Mouse (Mus musculus) brain, adult 2 months (tissue): ENCODE measurements around the gene Tex9.
A peak's percentile ranks its signal among the peaks of the same experiment; 100 is the strongest.

Source experiments
- DNase-seq: peaks from one replicate; pipeline ENCODE4 v3.0.0; 2011; ENCODE audit warnings: low read depth, low spot score

Tex9 gene

DNA sequence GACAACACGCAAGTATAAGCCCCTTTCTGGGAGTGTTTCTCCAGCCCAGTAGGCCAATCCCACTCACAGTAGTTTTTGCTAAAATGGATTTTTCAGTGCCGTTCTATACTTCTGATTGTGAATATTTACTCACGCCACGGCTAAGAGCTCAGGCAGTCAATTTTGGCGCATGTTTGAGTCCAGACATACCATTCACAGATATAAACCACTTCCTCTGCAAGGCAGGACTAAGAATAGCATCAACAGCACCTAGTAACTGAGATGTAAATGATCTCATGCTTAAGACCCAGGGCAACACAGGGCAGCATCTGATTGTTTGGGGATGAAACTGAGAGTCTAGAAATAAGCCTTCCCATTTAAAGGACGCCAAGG, at the start of gene Tex9:
Gene Tex9 (minus strand): TSS at position 19 of the 372 bp plus-strand sequence.
- peak; percentile 48 for DNase-seq

- DNase-seq: no peak
Observed at GRCm38 (mm10) chr9:72537086-72537485, 45.1 kb upstream of the Tex9 start.

DNA sequence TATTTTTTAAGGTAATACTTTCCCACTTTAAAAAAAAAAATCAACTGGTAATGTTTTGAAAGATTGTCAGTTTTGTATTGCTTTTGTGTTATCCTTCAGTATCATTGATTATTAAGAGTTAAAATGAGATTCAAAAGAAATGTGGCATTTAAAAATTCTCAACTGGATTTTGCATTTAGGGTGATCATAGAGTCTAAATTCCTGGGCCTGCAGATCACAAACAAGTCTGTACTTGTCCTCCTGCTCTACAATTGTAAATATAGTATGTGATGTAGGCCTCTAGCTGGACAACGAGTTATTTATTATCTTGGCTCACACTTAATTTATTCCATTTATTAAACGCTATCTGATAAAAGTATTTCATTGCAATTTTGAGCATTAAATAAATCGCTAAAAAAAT, 43.4 kb upstream of the Tex9 start:
- DNase-seq: no peak

DNA sequence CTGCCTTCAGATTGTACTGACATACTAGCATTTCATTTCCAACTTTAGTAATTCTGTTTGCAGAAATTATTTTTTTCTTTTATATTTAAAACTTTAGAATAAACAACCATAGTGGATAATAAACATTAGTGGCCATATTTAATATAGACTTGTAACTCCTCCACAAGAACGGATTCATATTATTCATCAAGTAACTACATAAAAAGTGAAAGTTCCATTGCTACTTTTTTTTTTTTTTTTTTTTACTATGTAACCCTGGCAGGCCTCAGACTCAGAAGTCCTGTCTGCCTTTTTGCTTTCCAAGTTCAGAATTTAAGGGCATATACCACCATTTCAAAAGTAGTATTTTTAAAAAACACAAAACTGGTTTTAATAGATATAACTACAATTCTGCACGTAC, 43.0 kb upstream of the Tex9 start:
- DNase-seq: no peak

GRCm38 (mm10) chr9:72533089-72533415, 41.0 kb upstream of the Tex9 start:
- DNase-seq: no peak

DNA sequence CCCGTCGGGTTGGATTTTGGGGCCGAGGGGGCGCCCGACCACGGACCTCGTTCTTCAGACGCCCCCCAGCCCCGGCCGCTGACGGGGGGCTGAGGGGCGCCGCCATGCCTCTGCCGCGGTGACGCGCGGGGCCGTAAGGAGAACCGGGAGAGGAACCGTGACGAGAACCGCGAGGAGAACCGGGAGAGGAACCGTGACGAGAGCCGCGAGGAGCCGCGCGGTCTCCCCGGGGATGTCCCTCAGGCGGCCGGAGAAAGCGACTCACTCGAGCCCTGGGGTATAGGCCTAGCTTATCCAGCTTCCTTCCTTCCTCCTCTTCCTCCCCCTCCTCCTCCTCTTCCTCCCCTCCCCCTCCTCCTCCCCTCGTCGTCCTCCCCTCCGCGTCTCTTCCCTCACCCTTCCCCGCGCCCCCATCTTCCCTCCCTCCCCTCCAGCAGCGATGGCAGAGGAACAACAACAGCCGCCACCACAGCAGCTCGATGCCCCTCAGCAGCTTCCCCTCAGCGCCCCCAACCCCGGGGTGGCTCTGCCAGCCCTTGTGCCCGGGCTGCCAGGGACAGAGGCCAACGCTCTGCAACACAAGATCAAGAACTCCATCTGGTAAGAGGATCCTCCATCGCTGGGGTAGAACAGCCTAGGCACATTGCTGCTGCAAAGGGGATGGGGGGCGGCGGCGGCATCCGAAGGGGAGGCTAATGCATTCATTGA, 40.5 kb upstream of the Tex9 start:
- peak; percentile 74 for DNase-seq

- peak; percentile 91 for DNase-seq
Observed at GRCm38 (mm10) chr9:72531996-72532380, 40.0 kb upstream of the Tex9 start, which contains the start of gene Rfx7. Gene Rfx7, plus strand, starts transcription at chr9:72532240.

DNA sequence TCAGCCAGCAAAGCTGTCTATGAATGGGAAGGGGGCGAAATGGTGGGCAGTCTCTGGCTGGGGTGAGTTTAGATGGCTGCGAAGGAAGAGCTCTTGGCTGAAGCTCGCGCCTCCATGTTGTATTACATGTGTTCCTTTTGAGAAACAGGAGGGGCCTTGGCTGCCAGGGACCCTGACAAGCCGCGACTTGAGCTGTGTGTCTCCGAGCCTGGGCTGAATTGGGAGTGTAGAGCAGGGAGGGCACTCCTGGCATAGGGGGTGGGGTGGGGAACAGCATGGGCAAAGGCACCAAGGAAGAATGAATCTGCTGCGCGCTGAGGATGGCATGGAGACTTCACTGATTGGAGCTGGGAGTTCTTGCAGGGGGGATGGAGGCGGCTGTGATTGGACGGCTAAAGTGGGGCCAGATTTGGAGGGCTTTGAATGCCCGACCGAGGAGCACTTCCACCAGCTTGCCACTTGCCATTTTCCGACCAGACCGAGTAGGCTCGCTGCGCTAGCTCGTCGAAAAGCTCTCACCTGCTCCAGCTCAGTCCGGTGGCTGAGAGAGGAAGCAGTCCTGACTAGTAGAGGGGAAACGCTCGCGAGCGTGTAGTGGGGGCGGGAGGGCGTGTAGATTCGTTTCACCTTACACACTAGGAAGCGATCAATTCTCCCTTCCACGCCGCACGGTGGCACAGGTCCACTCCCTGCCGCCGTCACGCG, 39.4 kb upstream of the Tex9 start:
- DNase-seq: peak; percentile 96

DNA sequence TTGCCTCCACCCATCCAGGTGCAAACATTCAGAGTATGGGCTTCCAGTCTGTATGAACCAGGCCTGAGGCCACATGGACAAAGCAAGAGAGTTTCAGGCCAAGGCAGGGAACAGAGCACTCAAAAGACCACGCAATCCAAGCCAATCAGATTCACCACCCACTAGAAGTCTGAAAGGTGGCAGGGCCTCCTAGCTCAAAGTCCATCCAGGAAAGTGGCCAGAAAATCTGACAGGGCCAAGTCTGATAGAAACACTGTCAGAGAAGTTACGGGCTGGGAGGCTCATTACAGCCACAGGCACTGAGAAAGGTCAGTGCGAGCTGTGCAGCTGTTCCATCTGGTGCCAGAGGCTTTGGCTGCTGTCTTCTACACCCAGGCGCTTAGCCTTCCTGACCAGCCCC, 38.8 kb upstream of the Tex9 start:
- no peak for DNase-seq

DNA sequence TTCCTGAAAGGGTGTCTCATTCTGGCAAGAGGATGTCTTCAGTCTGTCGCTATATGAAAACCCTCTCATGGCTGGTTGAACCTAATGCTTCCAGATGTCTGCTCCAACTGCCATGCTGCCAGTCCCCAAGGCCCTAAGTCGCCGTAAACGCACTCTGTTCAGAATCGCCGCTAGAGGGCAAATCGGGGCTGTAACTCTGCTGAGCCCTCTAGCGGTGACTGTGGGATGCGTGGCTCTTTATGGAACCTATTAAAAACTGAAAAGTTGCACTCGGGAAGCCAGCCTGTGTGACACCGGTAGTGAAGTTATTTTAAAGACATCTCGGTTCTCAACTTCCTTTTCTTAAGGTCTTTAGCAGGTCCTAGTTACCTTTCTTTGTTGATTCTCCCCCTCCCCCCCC, 38.2 kb upstream of the Tex9 start:
- DNase-seq: peak; percentile 96

DNA sequence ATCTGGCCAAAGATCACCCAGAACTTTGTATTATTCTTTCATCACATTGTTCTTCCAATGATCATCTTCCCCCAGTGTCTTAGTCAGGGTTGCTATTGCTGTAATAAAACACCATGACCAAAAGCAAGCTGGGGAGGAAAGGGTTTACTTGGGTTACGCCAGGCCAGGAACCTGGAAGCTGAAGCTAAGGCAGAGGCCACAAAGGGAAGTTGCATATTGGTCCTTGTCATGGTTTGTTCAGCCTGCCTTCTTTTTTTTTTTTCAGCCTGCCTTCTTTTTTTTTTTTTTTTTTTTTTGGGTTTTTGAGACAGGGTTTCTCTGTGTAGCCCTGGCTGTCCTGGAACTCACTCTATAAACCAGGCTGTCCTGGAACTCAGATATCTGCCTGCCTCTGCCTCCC, 34.1 kb upstream of the Tex9 start:
- DNase-seq: no peak

GRCm38 (mm10) chr9:72520849-72521248, 28.8 kb upstream of the Tex9 start:
- peak; percentile 60 for DNase-seq

- peak; percentile 29 for DNase-seq
Observed at GRCm38 (mm10) chr9:72519246-72519645, 27.2 kb upstream of the Tex9 start.

- DNase-seq: no peak
Observed at GRCm38 (mm10) chr9:72515366-72515765, 23.4 kb upstream of the Tex9 start.

GRCm38 (mm10) chr9:72512229-72512981, 20.4 kb upstream of the Tex9 start:
- DNase-seq: peak; percentile 16

- peak; percentile 22 for DNase-seq
Observed at GRCm38 (mm10) chr9:72497171-72497570, 5.2 kb upstream of the Tex9 start.

DNA sequence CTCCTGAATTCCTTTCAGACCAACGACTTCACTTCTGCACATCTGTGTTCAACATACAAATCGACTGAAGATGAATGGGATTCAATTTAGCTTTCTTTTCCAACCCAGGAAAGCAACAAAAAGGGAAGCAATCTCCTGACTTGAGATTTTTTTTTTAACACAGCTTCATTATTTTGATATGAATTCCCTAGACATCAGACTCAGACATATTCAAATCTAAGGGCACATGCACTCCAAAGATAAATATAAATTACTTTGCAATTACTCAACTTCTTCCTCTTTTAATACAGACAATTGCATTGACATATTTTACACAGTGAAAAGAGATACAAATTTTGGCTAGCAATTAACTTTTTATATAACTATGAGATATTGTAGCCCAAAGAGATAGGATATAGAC, 4.7 kb upstream of the Tex9 start:
- DNase-seq: no peak

DNA sequence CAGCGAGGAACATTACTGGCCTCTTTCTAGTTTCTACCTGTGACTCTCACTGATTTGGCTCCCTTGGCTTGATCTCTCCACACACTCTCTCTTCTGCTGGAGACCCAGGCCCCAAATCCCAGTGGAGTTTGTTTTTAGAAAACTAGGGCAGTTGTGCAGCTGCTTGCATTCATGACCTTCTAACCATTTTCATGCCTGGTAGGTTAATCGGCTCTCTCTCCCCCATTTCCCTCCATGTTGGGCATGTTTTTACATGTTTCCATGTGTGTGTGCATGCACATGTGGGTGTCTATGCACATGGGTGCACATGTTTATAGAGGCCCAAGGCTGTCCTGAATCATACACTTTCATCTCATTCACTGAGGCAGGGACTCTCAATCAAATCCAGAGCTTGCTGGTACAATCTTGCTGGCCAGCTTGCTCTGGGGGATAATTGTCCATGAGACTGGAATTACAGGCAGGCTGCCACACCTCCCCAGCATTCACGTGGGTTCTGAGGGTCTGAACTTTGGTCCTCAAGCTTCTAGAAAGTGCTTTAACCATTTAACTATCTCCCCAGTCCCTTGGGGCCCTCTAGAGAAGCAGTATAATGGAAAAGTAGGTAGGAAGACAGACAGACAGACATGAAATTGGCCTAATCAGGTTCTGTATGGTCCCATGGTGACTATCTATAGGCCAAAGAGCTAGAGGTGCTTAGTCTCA, 2.1 kb upstream of the Tex9 start:
- no peak for DNase-seq

DNA sequence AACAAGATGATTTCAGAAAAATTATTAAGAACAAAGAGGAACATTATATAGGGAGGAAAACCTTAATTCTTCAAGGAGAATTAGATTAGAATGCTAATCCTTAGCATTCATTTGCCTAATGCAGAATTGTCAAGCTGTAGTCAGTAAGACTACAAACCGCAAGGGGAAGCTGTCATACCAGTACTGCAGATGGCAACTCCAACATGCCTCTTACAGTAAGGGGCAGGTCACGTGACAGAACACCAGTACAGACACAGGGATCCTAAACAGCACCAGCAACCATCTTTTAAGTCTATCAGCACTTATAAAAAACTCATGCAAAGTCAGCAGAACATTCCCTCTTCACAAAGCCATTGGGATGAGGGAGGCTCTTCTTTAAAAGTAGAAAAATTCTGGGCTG, 1.5 kb upstream of the Tex9 start:
- no peak for DNase-seq

- peak; percentile 94 for DNase-seq
Observed at GRCm38 (mm10) chr9:72491559-72492193, 336 bp downstream of the Tex9 start.

DNA sequence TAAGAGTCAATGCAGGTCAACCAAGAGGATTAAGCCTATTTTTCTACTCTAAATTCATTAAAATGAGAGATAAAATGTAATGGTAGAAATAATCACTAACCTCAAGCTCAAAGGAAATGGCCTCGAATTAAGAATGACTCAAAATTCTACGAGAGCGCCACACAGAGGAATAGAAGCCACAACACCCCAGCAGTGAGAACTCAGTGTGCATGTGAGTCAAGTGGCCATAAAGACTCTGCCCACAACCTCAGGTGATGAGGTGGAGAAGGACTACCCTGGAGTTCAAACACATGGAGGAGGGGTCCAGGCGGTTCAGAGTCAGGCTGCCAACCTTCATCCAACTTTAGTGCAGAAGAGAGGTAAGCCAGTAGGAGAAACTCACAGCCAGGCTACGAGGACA, 2.9 kb downstream of the Tex9 start:
- no peak for DNase-seq

- DNase-seq: no peak
Observed at GRCm38 (mm10) chr9:72488523-72488922, 3.5 kb downstream of the Tex9 start.
